Mouse (Mus musculus) testis, adult 2 months (tissue): ENCODE measurements around the gene Gm45717.

Source experiments
- CTCF ChIP-seq: fragments of 200-500 bp; IDR thresholded peaks from 2 replicates; pipeline ENCODE4 v1.5.1; 2012; ENCODE audit warnings: low read depth, mild to moderate bottlenecking, inconsistent platforms, low read length, moderate library complexity; ENCODE audit not compliant: control insufficient read depth, insufficient read depth, insufficient replicate concordance
- POLR2A ChIP-seq: fragments of 200-500 bp; IDR thresholded peaks from 2 replicates; pipeline ENCODE4 v1.6.1; 2012; ENCODE audit warnings: low read depth, mild to moderate bottlenecking, inconsistent platforms, low read length, moderate library complexity; ENCODE audit not compliant: control insufficient read depth

- no peak for TF ChIP-seq POLR2A
- no peak for TF ChIP-seq CTCF
These were observed 55.5 kb downstream of the Gm45717 start, which contains the start of gene Cox8b for GRCm38 (mm10) chr7:140900220-140900619.
